Mouse (Mus musculus): Measurements from ENCODE around the gene Rabgap1l. TPM values are rescaled to one million over a fixed set of nuclear protein-coding genes. Genes with fewer than 3 reads are reported as not detected.

The Rabgap1l gene
- polyA plus RNA-seq, 1 experiment from 2014 or later: 27.0 TPM

- no peak overlapping the region for H3K27ac ChIP-seq (ENCODE audit: low read length)
- no peak overlapping the region for H3K4me3 ChIP-seq (replicated peaks; ENCODE audit: low read length)
- H3K4me1 ChIP-seq (ENCODE audit: control insufficient read depth, insufficient read depth, low read length): no peaks in the 10 kb centered on the region
- no peak for ATAC-seq (ENCODE audit: insufficient read depth, low FRiP score)
- H3K9ac ChIP-seq (ENCODE audit: low read length): no peak overlapping the region
- H3K4me2 ChIP-seq (ENCODE audit: low read depth, low read length): no peak overlapping the region
- no peaks in the 10 kb centered on the region for H3K27me3 ChIP-seq (ENCODE audit: control insufficient read depth, insufficient read depth, low read length)
- WGBS: 34% methylated on average over 4 of the region's 4 CpGs
- no peaks in the 10 kb centered on the region for H3K36me3 ChIP-seq (ENCODE audit: control insufficient read depth, insufficient read depth, low read length)
- no peaks in the 10 kb centered on the region for H3K9me3 ChIP-seq (replicated peaks; ENCODE audit: control insufficient read depth, low read length)
Observed at GRCm38 (mm10) chr1:160231013-160231412, 562.0 kb downstream of the Rabgap1l start.

GRCm38 (mm10) chr1:160227850-160228249, 565.2 kb downstream of the Rabgap1l start:
- Histone ChIP-seq H3K4me2 (ENCODE audit: low read depth, low read length) (no peak overlapping the region), H3K4me1 (ENCODE audit: control insufficient read depth, insufficient read depth, low read length) (no peaks in the 10 kb centered on the region), H3K27me3 (ENCODE audit: control insufficient read depth, insufficient read depth, low read length) (no peaks in the 10 kb centered on the region), H3K9me3 (replicated peaks; ENCODE audit: control insufficient read depth, low read length) (no peaks in the 10 kb centered on the region), H3K36me3 (ENCODE audit: control insufficient read depth, insufficient read depth, low read length) (no peaks in the 10 kb centered on the region; the same call in 1 of the 2 replicates), H3K4me3 (replicated peaks; ENCODE audit: low read length) (no peak overlapping the region), H3K27ac (ENCODE audit: low read length) (no peak overlapping the region), H3K9ac (ENCODE audit: low read length) (no peak overlapping the region)
- ATAC-seq (ENCODE audit: insufficient read depth, low FRiP score): no peak

DNA sequence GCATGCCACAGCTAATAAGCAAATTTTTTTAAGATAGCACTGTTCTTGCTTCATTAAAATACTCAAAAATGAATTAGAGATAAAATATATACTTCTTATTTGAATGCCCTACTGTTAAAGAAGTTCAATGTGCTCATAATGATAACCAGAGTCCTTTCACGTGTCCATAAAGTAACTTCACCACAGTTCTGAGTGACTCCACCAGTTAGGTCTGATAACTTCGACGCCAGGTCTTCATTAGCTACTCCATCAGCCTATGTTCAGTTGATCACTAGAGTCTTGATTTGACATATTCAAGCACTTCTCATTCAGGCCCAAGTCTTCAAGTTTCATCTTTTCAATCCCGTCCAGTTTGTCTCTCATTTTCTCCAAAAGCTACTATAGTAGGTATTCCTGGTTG, 565.8 kb downstream of the Rabgap1l start:
- no peak for ATAC-seq (ENCODE audit: insufficient read depth, low FRiP score)
- Histone ChIP-seq H3K9me3 (replicated peaks; ENCODE audit: control insufficient read depth, low read length) (no peaks in the 10 kb centered on the region), H3K27ac (ENCODE audit: low read length) (no peak overlapping the region), H3K27me3 (ENCODE audit: control insufficient read depth, insufficient read depth, low read length) (no peaks in the 10 kb centered on the region), H3K4me2 (ENCODE audit: low read depth, low read length) (no peak overlapping the region), H3K4me1 (ENCODE audit: control insufficient read depth, insufficient read depth, low read length) (no peaks in the 10 kb centered on the region), H3K36me3 (ENCODE audit: control insufficient read depth, insufficient read depth, low read length) (no peaks in the 10 kb centered on the region; the same call in 1 of the 2 replicates), H3K4me3 (replicated peaks; ENCODE audit: low read length) (no peak overlapping the region), H3K9ac (ENCODE audit: low read length) (no peak overlapping the region)
- 89% methylated on average over 4 of the region's 4 CpGs for WGBS

- WGBS: 71% methylated on average over 2 of the region's 2 CpGs
- H3K36me3 ChIP-seq (ENCODE audit: control insufficient read depth, insufficient read depth, low read length): no peaks in the 10 kb centered on the region; the same call in 1 of the 2 replicates
Observed at GRCm38 (mm10) chr1:160224093-160224492, 568.9 kb downstream of the Rabgap1l start.

GRCm38 (mm10) chr1:160217898-160218297, 575.1 kb downstream of the Rabgap1l start:
- Histone ChIP-seq H3K36me3 (ENCODE audit: control insufficient read depth, insufficient read depth, low read length) (no peaks in the 10 kb centered on the region), H3K4me1 (ENCODE audit: control insufficient read depth, insufficient read depth, low read length) (peaks cover 4% of the 10 kb centered on the region; the same call in 1 of the 2 replicates)
- WGBS: 84% methylated on average over 3 of the region's 3 CpGs

More at GRCm38 (mm10) chr1:160224093-160224492, 568.9 kb downstream of the Rabgap1l start:
- H3K4me2 ChIP-seq (ENCODE audit: low read depth, low read length): no peak overlapping the region
- no peak overlapping the region for H3K9ac ChIP-seq (ENCODE audit: low read length)
- H3K27me3 ChIP-seq (ENCODE audit: control insufficient read depth, insufficient read depth, low read length): no peaks in the 10 kb centered on the region
- no peaks in the 10 kb centered on the region for H3K4me1 ChIP-seq (ENCODE audit: control insufficient read depth, insufficient read depth, low read length)
- no peak overlapping the region for H3K4me3 ChIP-seq (replicated peaks; ENCODE audit: low read length)
- no peak for ATAC-seq (ENCODE audit: insufficient read depth, low FRiP score)
- no peaks in the 10 kb centered on the region for H3K9me3 ChIP-seq (replicated peaks; ENCODE audit: control insufficient read depth, low read length)
- no peak overlapping the region for H3K27ac ChIP-seq (ENCODE audit: low read length)

DNA sequence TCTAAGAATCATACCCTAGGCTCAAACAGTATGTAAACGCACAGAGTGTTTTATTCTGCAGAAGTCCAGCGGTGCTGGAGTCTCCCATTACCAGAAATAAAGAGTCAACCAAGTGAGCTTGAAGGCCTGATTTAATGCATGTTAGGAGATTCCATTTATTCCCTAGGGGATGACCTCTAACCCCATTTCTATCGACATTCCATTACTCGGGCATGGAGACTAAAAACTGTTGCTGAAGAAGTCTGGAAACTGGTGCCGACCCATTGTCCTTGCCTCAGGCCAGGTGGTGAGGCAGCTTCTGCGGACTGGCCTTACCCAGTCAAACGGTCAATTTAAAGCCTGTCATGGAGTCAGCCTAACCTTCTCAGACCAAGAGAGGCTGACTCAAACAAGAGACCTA, 578.8 kb downstream of the Rabgap1l start:
- no peaks in the 10 kb centered on the region for H3K36me3 ChIP-seq (ENCODE audit: control insufficient read depth, insufficient read depth, low read length)
- no peak overlapping the region for H3K4me3 ChIP-seq (replicated peaks; ENCODE audit: low read length)
- no peaks in the 10 kb centered on the region for H3K27me3 ChIP-seq (ENCODE audit: control insufficient read depth, insufficient read depth, low read length)
- H3K9me3 ChIP-seq (replicated peaks; ENCODE audit: control insufficient read depth, low read length): no peaks in the 10 kb centered on the region
- H3K9ac ChIP-seq (ENCODE audit: low read length): no peak overlapping the region
- H3K27ac ChIP-seq (ENCODE audit: low read length): no peak overlapping the region
- WGBS: 83% methylated on average over 7 of the region's 7 CpGs
- no peak overlapping the region for H3K4me2 ChIP-seq (ENCODE audit: low read depth, low read length)
- no peak for ATAC-seq (ENCODE audit: insufficient read depth, low FRiP score)
- H3K4me1 ChIP-seq (ENCODE audit: control insufficient read depth, insufficient read depth, low read length): peaks cover 16% of the 10 kb centered on the region

More at GRCm38 (mm10) chr1:160217898-160218297, 575.1 kb downstream of the Rabgap1l start:
- no peaks in the 10 kb centered on the region for H3K27me3 ChIP-seq (ENCODE audit: control insufficient read depth, insufficient read depth, low read length)
- no peak overlapping the region for H3K4me2 ChIP-seq (ENCODE audit: low read depth, low read length)
- H3K9me3 ChIP-seq (replicated peaks; ENCODE audit: control insufficient read depth, low read length): no peaks in the 10 kb centered on the region
- H3K27ac ChIP-seq (ENCODE audit: low read length): no peak overlapping the region
- H3K9ac ChIP-seq (ENCODE audit: low read length): no peak overlapping the region
- H3K4me3 ChIP-seq (replicated peaks; ENCODE audit: low read length): no peak overlapping the region
- no peak for ATAC-seq (ENCODE audit: insufficient read depth, low FRiP score)

DNA sequence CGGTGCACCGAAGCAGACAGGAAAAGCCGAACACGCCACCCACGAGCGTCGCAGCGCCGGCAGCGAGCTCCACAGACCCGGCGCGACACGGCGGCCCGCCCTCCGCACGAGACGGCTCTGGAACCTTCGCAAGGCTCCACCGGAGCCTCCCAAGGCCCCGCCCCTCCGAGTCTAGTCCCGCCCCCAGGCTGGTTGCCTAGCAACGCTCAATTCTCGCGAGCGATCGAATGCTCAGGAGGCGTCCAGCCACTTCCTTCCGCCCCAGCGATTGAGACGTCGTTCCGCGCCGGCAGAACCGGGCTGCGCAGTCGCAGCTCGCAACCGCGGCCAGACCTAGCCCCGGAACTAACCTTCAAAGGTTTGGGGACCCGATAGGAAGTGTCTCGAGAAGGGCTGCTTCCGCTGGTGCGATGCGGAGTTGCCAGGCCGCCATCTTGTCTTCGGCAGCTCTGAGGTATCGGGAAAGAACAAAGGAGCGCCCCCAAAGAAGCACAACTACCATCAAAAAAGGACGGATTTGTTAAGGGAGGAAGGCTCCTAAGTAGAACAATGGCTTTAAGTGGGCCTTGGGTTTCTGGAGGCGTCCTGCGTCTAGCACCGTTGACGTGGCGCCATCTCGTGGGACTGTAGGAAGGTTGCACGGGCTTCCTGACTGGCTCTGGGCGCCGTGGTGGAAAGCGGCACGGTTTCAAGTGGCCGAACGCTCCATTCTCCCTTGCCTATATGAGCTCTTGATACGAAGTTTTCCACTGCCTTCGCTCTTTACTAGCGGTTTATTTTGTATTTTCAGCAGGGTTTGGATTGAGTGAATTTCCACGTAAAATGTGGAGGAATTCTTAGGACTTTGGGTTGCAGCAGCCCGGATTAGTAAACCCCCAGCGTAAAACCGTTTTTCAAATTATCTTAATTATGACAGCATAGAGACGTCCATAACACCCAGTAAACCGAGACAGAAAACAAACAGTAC, 580.0 kb downstream of the Rabgap1l start, which contains the start of gene Cacybp:
Cacybp (minus strand) TSS at position 173 of the 967 bp plus-strand sequence.
- peak within 1 kb of the TSS; percentile 96 for H3K4me3 ChIP-seq (replicated peaks; ENCODE audit: low read length)
- WGBS: under 1% methylated on average over 76 of the region's 76 CpGs
- no peaks in the 10 kb centered on the region for H3K36me3 ChIP-seq (ENCODE audit: control insufficient read depth, insufficient read depth, low read length)
- peaks cover 16% of the 10 kb centered on the region for H3K4me1 ChIP-seq (ENCODE audit: control insufficient read depth, insufficient read depth, low read length)
- ATAC-seq (ENCODE audit: insufficient read depth, low FRiP score): peak; percentile 99
- peak within 1 kb of the TSS; percentile 95 for H3K9ac ChIP-seq (ENCODE audit: low read length)
- peak within 1 kb of the TSS; percentile 98 for H3K27ac ChIP-seq (ENCODE audit: low read length)
- peak within 1 kb of the TSS; percentile 70 for H3K4me2 ChIP-seq (ENCODE audit: low read depth, low read length)
- no peaks in the 10 kb centered on the region for H3K9me3 ChIP-seq (replicated peaks; ENCODE audit: control insufficient read depth, low read length)
- H3K27me3 ChIP-seq (ENCODE audit: control insufficient read depth, insufficient read depth, low read length): no peaks in the 10 kb centered on the region

DNA sequence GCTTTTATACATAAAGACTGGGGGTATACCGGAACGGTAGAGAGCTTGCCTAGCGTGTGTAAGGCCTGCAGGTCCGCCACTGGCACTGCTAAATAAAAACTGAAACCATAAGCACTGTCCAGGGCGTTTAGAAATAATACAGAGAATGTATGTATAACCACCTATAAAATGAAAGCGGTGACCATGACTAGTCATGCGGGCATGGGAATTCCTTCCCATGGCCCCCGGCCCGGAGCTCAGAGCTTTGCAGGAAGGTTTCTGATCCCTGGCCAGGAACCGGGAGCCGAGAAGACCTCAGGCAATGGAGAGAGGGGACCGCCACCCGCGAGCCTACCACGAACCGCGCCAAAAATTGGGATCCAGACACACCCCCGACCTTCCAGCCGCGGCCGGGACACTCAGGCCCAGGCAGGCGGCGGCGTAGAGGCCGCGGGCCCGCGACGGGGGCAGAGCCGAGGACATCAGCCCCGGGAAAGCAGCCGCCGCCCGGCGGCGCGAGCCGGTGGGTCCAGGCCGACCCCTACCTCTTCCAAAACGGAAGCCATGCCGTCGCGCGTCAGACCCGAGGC, 580.8 kb downstream of the Rabgap1l start:
- H3K9me3 ChIP-seq (replicated peaks; ENCODE audit: control insufficient read depth, low read length): no peaks in the 10 kb centered on the region
- H3K9ac ChIP-seq (ENCODE audit: low read length): peak overlapping the region; percentile 95
- H3K27me3 ChIP-seq (ENCODE audit: control insufficient read depth, insufficient read depth, low read length): no peaks in the 10 kb centered on the region
- H3K4me2 ChIP-seq (ENCODE audit: low read depth, low read length): peak overlapping the region; percentile 70
- peak overlapping the region; percentile 96 for H3K27ac ChIP-seq (ENCODE audit: low read length)
- whole genome bisulfite sequencing: under 1% methylated on average over 45 of the region's 45 CpGs
- ATAC-seq (ENCODE audit: insufficient read depth, low FRiP score): peak; percentile 51
- peaks cover 16% of the 10 kb centered on the region for H3K4me1 ChIP-seq (ENCODE audit: control insufficient read depth, insufficient read depth, low read length)
- 0 out of 2 replicates have a peak, but pooled peaks cover 8% of the 10 kb centered on the region for H3K36me3 ChIP-seq (ENCODE audit: control insufficient read depth, insufficient read depth, low read length)
- peak overlapping the region; percentile 96 for H3K4me3 ChIP-seq (replicated peaks; ENCODE audit: low read length)

- Histone ChIP-seq H3K27me3 (ENCODE audit: control insufficient read depth, insufficient read depth, low read length) (no peaks in the 10 kb centered on the region), H3K36me3 (ENCODE audit: control insufficient read depth, insufficient read depth, low read length) (0 out of 2 replicates have a peak, but pooled peaks cover 10% of the 10 kb centered on the region), H3K9ac (ENCODE audit: low read length) (peak overlapping the region; percentile 95), H3K9me3 (replicated peaks; ENCODE audit: control insufficient read depth, low read length) (no peaks in the 10 kb centered on the region), H3K27ac (ENCODE audit: low read length) (peak overlapping the region; percentile 96), H3K4me3 (replicated peaks; ENCODE audit: low read length) (peak overlapping the region; percentile 96), H3K4me1 (ENCODE audit: control insufficient read depth, insufficient read depth, low read length) (peaks cover 16% of the 10 kb centered on the region), H3K4me2 (ENCODE audit: low read depth, low read length) (peak overlapping the region; percentile 70)
- ATAC-seq (ENCODE audit: insufficient read depth, low FRiP score): no peak
- WGBS: 2% methylated on average over 8 of the region's 8 CpGs
Observed at GRCm38 (mm10) chr1:160211597-160212122, 581.4 kb downstream of the Rabgap1l start.

Measured in stomach, embryonic 16.5 days (tissue).